Mouse (Mus musculus) liver, postnatal 0 days (tissue): Measurements from ENCODE around the gene Guca2b.

ENCODE experiments used
- CTCF ChIP-seq: sonication (generic); IDR thresholded peaks from 2 replicates; pipeline ENCODE4 v1.5.1; 2016; ENCODE audit warnings: antibody characterized with exemption, low read depth
- EP300 ChIP-seq: IDR thresholded peaks from 2 replicates; pipeline ENCODE4 v1.6.1; 2016; ENCODE audit warnings: antibody characterized with exemption, low read depth, mild to moderate bottlenecking

DNA sequence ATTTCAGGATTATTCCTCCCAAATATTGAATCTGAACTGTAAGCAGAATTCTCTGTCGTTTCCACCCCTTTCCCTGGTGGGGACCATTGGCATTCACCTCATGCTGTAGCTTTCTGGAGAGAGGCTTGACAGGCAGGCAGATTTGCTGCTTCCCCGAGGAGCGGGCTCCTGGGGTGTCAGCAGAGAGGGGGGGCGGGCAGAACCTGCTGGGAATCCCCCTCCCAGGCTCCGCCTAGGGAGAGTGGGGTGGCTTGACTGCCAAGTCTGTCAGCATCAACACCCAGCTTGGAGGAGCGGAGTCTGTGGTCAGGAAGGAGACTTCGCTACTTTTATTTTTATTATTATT lies 11.4 kb upstream of the Guca2b start:
- no peak for TF ChIP-seq CTCF
- TF ChIP-seq EP300: no peak
